Mouse (Mus musculus) layer of hippocampus, adult 2 months (tissue): ENCODE data around the gene Spc25. TPM values are rescaled to one million over a fixed set of nuclear protein-coding genes. Genes with fewer than 3 reads are reported as not detected.

Experiments used
- DNase-seq, 2 experiments: peaks; one replicate each; pipeline ENCODE4 v3.0.0; 2022; ENCODE audit warnings: low spot score in 2 of 2
- H3K27ac ChIP-seq: fragments of 200-600 bp; 2 replicates; pipeline ENCODE4 v1.8.1; 2022
- H3K4me3 ChIP-seq: fragments of 200-600 bp; 2 replicates; pipeline ENCODE4 v1.8.1; 2022; ENCODE audit warnings: mild to moderate bottlenecking
- CTCF ChIP-seq: fragments of 200-600 bp; conservative IDR thresholded peaks from 2 replicates; pipeline ENCODE4 v1.8.1; 2022; ENCODE audit warnings: antibody characterized with exemption, mild to moderate bottlenecking, moderate library complexity
- long read RNA-seq, 2 experiments: library from polyadenylated mRNA; stranded (forward); transcript quantifications; one replicate each; pipeline ENCODE4 v2.0.0; 2021; ENCODE audit warnings: borderline mapping rate in 2 of 2
- total RNA-seq, 2 experiments: library from RNA; stranded (reverse); gene quantifications; 2 replicates each; pipeline ENCODE4 v1.2.3; 2021

The Spc25 gene
- 1 to 10 TPM in 1 of 2 experiments, under 1 TPM in 1; 0.71 to 1.2 TPM for total RNA-seq
- long read RNA-seq, experiment 1, result 0 reads
- long read RNA-seq, experiment 2, partial matches to known transcripts, result 0 of 1 reads
- long read RNA-seq, experiment 2, other reads (novel, unspliced or antisense), result 0 of 1 reads

- 0 out of 2 replicates have a peak, but pooled peaks have one; percentile 1 for TF ChIP-seq CTCF
- DNase-seq, result peak; percentile 84 to 93
- peak within 1 kb of the TSS; percentile 80 for H3K4me3 ChIP-seq
- no peak within 1 kb of the TSS for H3K27ac ChIP-seq
Measured at GRCm38 (mm10) chr2:69205791-69206351, at the start of gene Spc25. Spc25 (minus strand) TSS chr2:69206194.

GRCm38 (mm10) chr2:69248221-69248755, 42.3 kb upstream of the Spc25 start:
- TF ChIP-seq CTCF, result no peak
- no peak for DNase-seq
- no peak overlapping the region for H3K27ac ChIP-seq
- no peak overlapping the region for H3K4me3 ChIP-seq

- TF ChIP-seq CTCF, result no peak
- DNase-seq, result no peak
- H3K27ac ChIP-seq, result no peak overlapping the region
- H3K4me3 ChIP-seq, result no peak overlapping the region
Measured at GRCm38 (mm10) chr2:69247081-69247480, 41.1 kb upstream of the Spc25 start.

GRCm38 (mm10) chr2:69244924-69245323, 38.9 kb upstream of the Spc25 start:
- Histone ChIP-seq H3K27ac (no peak overlapping the region), H3K4me3 (no peak overlapping the region)
- TF ChIP-seq CTCF, result no peak
- no peak for DNase-seq

GRCm38 (mm10) chr2:69239315-69239714, 33.3 kb upstream of the Spc25 start:
- Histone ChIP-seq H3K4me3 (no peak overlapping the region), H3K27ac (no peak overlapping the region)
- no peak for TF ChIP-seq CTCF
- no peak for DNase-seq

- DNase-seq, result no peak
- no peak overlapping the region for H3K27ac ChIP-seq
- no peak for TF ChIP-seq CTCF
- H3K4me3 ChIP-seq, result no peak overlapping the region
Measured at GRCm38 (mm10) chr2:69234976-69235678, 29.1 kb upstream of the Spc25 start.

GRCm38 (mm10) chr2:69232101-69232500, 26.1 kb upstream of the Spc25 start:
- DNase-seq, result no peak
- H3K4me3 ChIP-seq, result no peak overlapping the region
- TF ChIP-seq CTCF, result no peak
- H3K27ac ChIP-seq, result no peak overlapping the region

GRCm38 (mm10) chr2:69230137-69230536, 24.1 kb upstream of the Spc25 start:
- Histone ChIP-seq H3K27ac (no peak overlapping the region), H3K4me3 (no peak overlapping the region)
- no peak for TF ChIP-seq CTCF
- DNase-seq, result no peak

- H3K4me3 ChIP-seq, result no peak overlapping the region
- TF ChIP-seq CTCF, result no peak
- H3K27ac ChIP-seq, result no peak overlapping the region
- no peak for DNase-seq
Measured at GRCm38 (mm10) chr2:69228635-69229034, 22.6 kb upstream of the Spc25 start.

GRCm38 (mm10) chr2:69226876-69227275, 20.9 kb upstream of the Spc25 start:
- no peak overlapping the region for H3K4me3 ChIP-seq
- no peak for DNase-seq
- no peak overlapping the region for H3K27ac ChIP-seq
- no peak for TF ChIP-seq CTCF

- no peak overlapping the region for H3K27ac ChIP-seq
- no peak for DNase-seq
- H3K4me3 ChIP-seq, result no peak overlapping the region
- TF ChIP-seq CTCF, result no peak
Measured at GRCm38 (mm10) chr2:69224724-69225123, 18.7 kb upstream of the Spc25 start.

- H3K27ac ChIP-seq, result no peak overlapping the region
Measured at GRCm38 (mm10) chr2:69222815-69223214, 16.8 kb upstream of the Spc25 start.

GRCm38 (mm10) chr2:69221868-69222416, 15.9 kb upstream of the Spc25 start:
- no peak for DNase-seq
- Histone ChIP-seq H3K4me3 (no peak overlapping the region), H3K27ac (no peak overlapping the region)
- no peak for TF ChIP-seq CTCF

More at GRCm38 (mm10) chr2:69222815-69223214, 16.8 kb upstream of the Spc25 start:
- no peak for TF ChIP-seq CTCF
- H3K4me3 ChIP-seq, result no peak overlapping the region
- no peak for DNase-seq
